Mouse (Mus musculus) small intestine, adult 2 months (tissue): ENCODE data around the gene Pepd. TPM values are rescaled to one million over a fixed set of nuclear protein-coding genes. Genes with fewer than 3 reads are reported as not detected.

ENCODE experiments used
- H3K27ac ChIP-seq: fragments of 200-500 bp; 2 replicates; pipeline ENCODE4 v1.5.1; 2012; ENCODE audit warnings: low read depth, low read length, control low read depth, inconsistent platforms; ENCODE audit not compliant: insufficient read depth
- H3K27me3 ChIP-seq: fragments of 200-500 bp; 2 replicates; pipeline ENCODE4 v1.6.1; 2012; ENCODE audit warnings: mild to moderate bottlenecking, moderate library complexity, low read length, inconsistent platforms; ENCODE audit not compliant: control insufficient read depth, insufficient read depth
- H3K36me3 ChIP-seq: fragments of 200-500 bp; 2 replicates; pipeline ENCODE4 v1.6.1; 2012; ENCODE audit warnings: mild to moderate bottlenecking, low read length, control low read depth, inconsistent platforms; ENCODE audit not compliant: control insufficient read depth, insufficient read depth
- H3K4me1 ChIP-seq: fragments of 200-500 bp; 2 replicates; pipeline ENCODE4 v1.6.1; 2012; ENCODE audit warnings: low read length, inconsistent platforms, mixed read lengths; ENCODE audit not compliant: control insufficient read depth, insufficient read depth, insufficient read length
- H3K4me3 ChIP-seq: fragments of 200-500 bp; 2 replicates; pipeline ENCODE4 v1.5.1; 2012; ENCODE audit warnings: low read depth, mild to moderate bottlenecking, control low read depth, inconsistent platforms, low read length, moderate library complexity
- CTCF ChIP-seq: fragments of 200-500 bp; IDR thresholded peaks from 2 replicates; pipeline ENCODE4 v1.5.1; 2012; ENCODE audit warnings: low read depth, mild to moderate bottlenecking, control low read depth, inconsistent platforms, low read length, moderate library complexity, mixed read lengths; ENCODE audit not compliant: insufficient replicate concordance, insufficient read length; ENCODE audit errors: extremely low read depth
- POLR2A ChIP-seq: fragments of 200-500 bp; IDR thresholded peaks from 2 replicates; pipeline ENCODE4 v1.6.1; 2012; ENCODE audit warnings: low read depth, mild to moderate bottlenecking, control low read depth, inconsistent platforms, low read length, moderate library complexity
- whole genome bisulfite sequencing: fragments of 180-500 bp; shearing (Covaris S2); methylation state at CpG from one replicate; pipeline ENCODE4 v1.1.7; 2018; 5-methylcytosine and 5-hydroxymethylcytosine counted together
- polyA plus RNA-seq: library from polyadenylated mRNA; depleted of rRNA; stranded (reverse); fragments of >200 nt; gene quantifications from 2 replicates; pipeline ENCODE4 v1.2.3, GENCODE M21; 2012

The Pepd gene
- polyA plus RNA-seq, 1 experiment: 1,106 TPM

- H3K27me3 ChIP-seq: no peaks in the 10 kb centered on the region
- TF ChIP-seq CTCF (no peak), POLR2A (no peak)
- 77% methylated on average over 8 of the region's 8 CpGs for WGBS
- no peak overlapping the region for H3K4me3 ChIP-seq
- H3K27ac ChIP-seq: no peak overlapping the region
- H3K36me3 ChIP-seq: peaks cover 22% of the 10 kb centered on the region
- H3K4me1 ChIP-seq: peaks cover 29% of the 10 kb centered on the region
These were observed 6.2 kb downstream of the Pepd start for GRCm38 (mm10) chr7:34918416-34918815.

DNA sequence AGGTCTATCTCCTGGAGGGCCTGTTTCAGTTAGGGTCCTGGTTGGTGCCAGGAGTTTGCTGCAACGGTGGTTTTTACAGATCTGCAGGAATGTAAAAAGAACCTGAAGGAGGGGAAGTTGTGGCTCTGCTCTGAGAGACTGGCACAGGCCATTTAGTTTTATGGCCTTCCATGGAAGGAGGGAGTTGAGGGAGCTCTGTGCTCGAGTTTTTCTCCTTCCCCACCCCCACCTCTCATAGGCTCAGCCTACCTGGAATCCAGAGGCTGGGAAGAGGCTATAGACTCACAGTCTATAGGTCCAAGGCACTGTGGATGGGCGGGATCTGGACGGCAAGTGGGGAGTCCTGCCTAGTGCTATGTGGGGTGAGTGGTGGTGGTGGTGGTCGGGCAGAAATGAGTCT lies 6.9 kb downstream of the Pepd start:
- TF ChIP-seq POLR2A: no peak
- no peak for TF ChIP-seq CTCF
- peaks cover 29% of the 10 kb centered on the region for H3K4me1 ChIP-seq
- no peak overlapping the region for H3K4me3 ChIP-seq
- WGBS: 67% methylated on average over 5 of the region's 5 CpGs
- peaks cover 28% of the 10 kb centered on the region for H3K36me3 ChIP-seq
- no peaks in the 10 kb centered on the region for H3K27me3 ChIP-seq
- no peak overlapping the region for H3K27ac ChIP-seq

- no peak for TF ChIP-seq POLR2A
- peak; percentile 87; the same call in 1 of the 2 replicates for TF ChIP-seq CTCF
- no peak overlapping the region for H3K27ac ChIP-seq
- H3K27me3 ChIP-seq: no peaks in the 10 kb centered on the region
- peaks cover 29% of the 10 kb centered on the region for H3K4me1 ChIP-seq
- WGBS: 67% methylated on average over 5 of the region's 5 CpGs
- H3K4me3 ChIP-seq: no peak overlapping the region
- H3K36me3 ChIP-seq: peaks cover 33% of the 10 kb centered on the region
These were observed 7.6 kb downstream of the Pepd start for GRCm38 (mm10) chr7:34919809-34920208.

GRCm38 (mm10) chr7:34925208-34925607 lies 13.0 kb downstream of the Pepd start:
- no peak overlapping the region for H3K27ac ChIP-seq
- 70% methylated on average over 5 of the region's 5 CpGs for WGBS
- H3K27me3 ChIP-seq: no peaks in the 10 kb centered on the region
- H3K4me1 ChIP-seq: peaks cover 7% of the 10 kb centered on the region
- TF ChIP-seq POLR2A: no peak
- no peak for TF ChIP-seq CTCF
- peaks cover 55% of the 10 kb centered on the region for H3K36me3 ChIP-seq
- H3K4me3 ChIP-seq: no peak overlapping the region

GRCm38 (mm10) chr7:34925956-34926355 lies 13.8 kb downstream of the Pepd start:
- no peak for TF ChIP-seq CTCF
- TF ChIP-seq POLR2A: no peak
- H3K27ac ChIP-seq: no peak overlapping the region
- H3K36me3 ChIP-seq: peaks cover 58% of the 10 kb centered on the region
- H3K4me3 ChIP-seq: no peak overlapping the region
- peaks cover 9% of the 10 kb centered on the region for H3K4me1 ChIP-seq
- WGBS: 92% methylated on average over 7 of the region's 7 CpGs
- no peaks in the 10 kb centered on the region for H3K27me3 ChIP-seq

DNA sequence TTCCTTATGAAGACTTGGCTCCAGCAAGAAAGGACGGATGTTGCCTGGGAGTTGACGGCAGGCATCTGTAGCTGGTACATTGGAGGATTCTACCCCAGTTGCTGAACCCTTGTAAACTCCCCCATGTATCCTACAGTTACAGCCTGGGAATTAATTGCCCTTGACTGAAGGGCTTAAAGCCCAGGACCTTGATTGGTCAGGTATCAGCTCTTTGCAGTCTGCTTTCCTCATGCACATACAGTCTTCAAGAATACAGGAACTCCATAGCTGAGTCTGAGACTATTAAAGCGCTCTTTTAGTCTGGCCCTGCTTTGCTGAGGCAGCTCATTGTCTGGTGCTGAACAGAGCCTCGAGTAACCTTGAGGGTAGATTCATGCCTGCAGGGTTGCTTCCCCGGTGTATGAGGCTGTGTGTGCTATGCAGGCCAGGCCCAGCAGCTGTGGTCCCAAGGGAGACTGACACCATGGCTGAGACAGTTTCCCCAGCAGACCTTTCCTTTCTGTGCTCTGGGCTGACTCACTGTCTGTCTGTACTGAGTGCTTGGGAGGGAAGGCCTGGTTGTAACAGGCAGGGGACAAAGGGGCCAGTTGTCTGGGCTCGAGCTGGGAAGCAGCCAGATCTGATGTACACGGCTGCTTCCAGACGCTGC lies 17.6 kb downstream of the Pepd start:
- Histone ChIP-seq H3K4me3 (no peak overlapping the region), H3K27ac (no peak overlapping the region), H3K36me3 (peaks cover 60% of the 10 kb centered on the region), H3K4me1 (peaks cover 9% of the 10 kb centered on the region), H3K27me3 (no peaks in the 10 kb centered on the region)
- 44% methylated on average over 8 of the region's 8 CpGs for WGBS
- no peak for TF ChIP-seq CTCF
- TF ChIP-seq POLR2A: no peak

- H3K27ac ChIP-seq: no peak overlapping the region
- peaks cover 60% of the 10 kb centered on the region for H3K36me3 ChIP-seq
- no peak for TF ChIP-seq POLR2A
- no peak for TF ChIP-seq CTCF
- peaks cover 9% of the 10 kb centered on the region for H3K4me1 ChIP-seq
- H3K4me3 ChIP-seq: no peak overlapping the region
- 35% methylated on average over 7 of the region's 7 CpGs for WGBS
- H3K27me3 ChIP-seq: no peaks in the 10 kb centered on the region
These were observed 18.1 kb downstream of the Pepd start for GRCm38 (mm10) chr7:34930263-34930757.
